Mouse (Mus musculus) stomach, postnatal 0 days (tissue): ENCODE results near the gene Gm45753.

Source experiments
- CTCF ChIP-seq: IDR thresholded peaks from 2 replicates; pipeline ENCODE4 v1.5.1; 2016; ENCODE audit warnings: antibody characterized with exemption, low read depth, mild to moderate bottlenecking, moderate library complexity
- EP300 ChIP-seq: optimal IDR thresholded peaks from 2 replicates; pipeline ENCODE3; 2016; ENCODE audit warnings: antibody characterized with exemption

DNA sequence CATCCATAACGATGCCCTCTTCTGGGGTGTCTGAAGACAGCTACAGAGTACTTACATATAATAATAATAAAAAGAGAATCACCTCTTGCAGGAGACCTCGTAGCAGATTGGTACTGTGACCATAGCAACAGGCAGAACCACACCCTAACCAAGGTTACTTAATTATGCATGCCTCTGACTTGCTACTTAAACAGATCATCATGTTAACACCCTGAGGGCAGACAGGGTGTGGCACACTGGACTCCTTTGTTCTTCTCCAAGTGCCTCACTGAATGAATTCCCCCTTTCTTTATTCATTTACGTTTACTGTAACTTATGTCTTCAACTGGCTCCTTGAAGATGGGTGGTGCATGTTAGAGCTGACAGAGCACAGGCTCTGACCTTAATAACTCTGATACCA lies 75.0 kb downstream of the Gm45753 start:
- TF ChIP-seq CTCF, result no peak
- TF ChIP-seq EP300, result no peak
